Mouse (Mus musculus): ENCODE data around the gene Cd200r4. TPM values are rescaled to one million over a fixed set of nuclear protein-coding genes. Genes with fewer than 3 reads are reported as not detected.

Cd200r4 gene
- not detected in 2 replicates for polyA plus RNA-seq (2015; fragmentation: Nextera tagmentation; extraction: Ambion mirVana)

- ATAC-seq, result no peak
- H3K9me3 ChIP-seq (ENCODE audit: control insufficient read depth, low read length), result no peaks in the 10 kb centered on the region
Observed at GRCm38 (mm10) chr16:44811544-44811943, at the start of gene Cd200r4. TSS of gene Cd200r4 (plus strand) at chr16:44811733.

GRCm38 (mm10) chr16:44761811-44762210 is 49.7 kb upstream of the Cd200r4 start:
- H3K27me3 ChIP-seq (replicated peaks; ENCODE audit: control insufficient read depth, insufficient read depth, low read length), result no peaks in the 10 kb centered on the region
- H3K9ac ChIP-seq (replicated peaks; ENCODE audit: low read depth, low read length), result no peak overlapping the region
- no peak overlapping the region for H3K4me3 ChIP-seq (replicated peaks; ENCODE audit: low read length)
- no peak overlapping the region for H3K4me2 ChIP-seq (ENCODE audit: low read length)
- H3K9me3 ChIP-seq (ENCODE audit: control insufficient read depth, low read length), result no peaks in the 10 kb centered on the region
- no peak for ATAC-seq
- H3K27ac ChIP-seq (ENCODE audit: low read length), result no peak overlapping the region
- WGBS, result 57% methylated on average over 1 of the region's 1 CpGs
- no peaks in the 10 kb centered on the region for H3K36me3 ChIP-seq (ENCODE audit: control insufficient read depth, insufficient read depth)
- no peaks in the 10 kb centered on the region for H3K4me1 ChIP-seq (replicated peaks; ENCODE audit: control insufficient read depth, insufficient read depth, low read length)

More at GRCm38 (mm10) chr16:44811544-44811943, at the start of gene Cd200r4:
- Histone ChIP-seq H3K27me3 (replicated peaks; ENCODE audit: control insufficient read depth, insufficient read depth, low read length) (no peaks in the 10 kb centered on the region), H3K4me2 (ENCODE audit: low read length) (no peak within 1 kb of the TSS), H3K9ac (replicated peaks; ENCODE audit: low read depth, low read length) (no peak within 1 kb of the TSS), H3K4me1 (replicated peaks; ENCODE audit: control insufficient read depth, insufficient read depth, low read length) (no peaks in the 10 kb centered on the region), H3K4me3 (replicated peaks; ENCODE audit: low read length) (no peak within 1 kb of the TSS), H3K36me3 (ENCODE audit: control insufficient read depth, insufficient read depth) (no peaks in the 10 kb centered on the region), H3K27ac (ENCODE audit: low read length) (no peak within 1 kb of the TSS)
- 94% methylated on average over 3 of the region's 3 CpGs for WGBS

- WGBS, result 82% methylated on average over 22 of the region's 22 CpGs
- Histone ChIP-seq H3K9ac (replicated peaks; ENCODE audit: low read depth, low read length) (no peak within 1 kb of the TSS), H3K27me3 (replicated peaks; ENCODE audit: control insufficient read depth, insufficient read depth, low read length) (no peaks in the 10 kb centered on the region), H3K4me1 (replicated peaks; ENCODE audit: control insufficient read depth, insufficient read depth, low read length) (no peaks in the 10 kb centered on the region), H3K36me3 (ENCODE audit: control insufficient read depth, insufficient read depth) (no peaks in the 10 kb centered on the region), H3K9me3 (ENCODE audit: control insufficient read depth, low read length) (no peaks in the 10 kb centered on the region), H3K27ac (ENCODE audit: low read length) (no peak within 1 kb of the TSS), H3K4me2 (ENCODE audit: low read length) (no peak within 1 kb of the TSS), H3K4me3 (replicated peaks; ENCODE audit: low read length) (no peak within 1 kb of the TSS)
- ATAC-seq, result no peak
Observed at GRCm38 (mm10) chr16:44765555-44766319, 45.8 kb upstream of the Cd200r4 start, which contains the start of gene Cd200r1. TSS of gene Cd200r1 (plus strand) at chr16:44765736.

- Histone ChIP-seq H3K4me3 (replicated peaks; ENCODE audit: low read length) (no peak overlapping the region), H3K36me3 (ENCODE audit: control insufficient read depth, insufficient read depth) (no peaks in the 10 kb centered on the region), H3K9ac (replicated peaks; ENCODE audit: low read depth, low read length) (no peak overlapping the region), H3K9me3 (ENCODE audit: control insufficient read depth, low read length) (no peaks in the 10 kb centered on the region), H3K27ac (ENCODE audit: low read length) (no peak overlapping the region), H3K4me2 (ENCODE audit: low read length) (no peak overlapping the region), H3K27me3 (replicated peaks; ENCODE audit: control insufficient read depth, insufficient read depth, low read length) (no peaks in the 10 kb centered on the region), H3K4me1 (replicated peaks; ENCODE audit: control insufficient read depth, insufficient read depth, low read length) (no peaks in the 10 kb centered on the region)
- 85% methylated on average over 9 of the region's 9 CpGs for WGBS
- no peak for ATAC-seq
Observed at GRCm38 (mm10) chr16:44766320-44766892, 45.1 kb upstream of the Cd200r4 start.

GRCm38 (mm10) chr16:44767506-44767905 is 44.0 kb upstream of the Cd200r4 start:
- no peak overlapping the region for H3K4me3 ChIP-seq (replicated peaks; ENCODE audit: low read length)
- no peak for ATAC-seq
- 84% methylated on average over 7 of the region's 7 CpGs for WGBS
- no peak overlapping the region for H3K27ac ChIP-seq (ENCODE audit: low read length)
- H3K4me2 ChIP-seq (ENCODE audit: low read length), result no peak overlapping the region
- H3K9ac ChIP-seq (replicated peaks; ENCODE audit: low read depth, low read length), result no peak overlapping the region
- H3K4me1 ChIP-seq (replicated peaks; ENCODE audit: control insufficient read depth, insufficient read depth, low read length), result no peaks in the 10 kb centered on the region
- H3K27me3 ChIP-seq (replicated peaks; ENCODE audit: control insufficient read depth, insufficient read depth, low read length), result no peaks in the 10 kb centered on the region
- H3K9me3 ChIP-seq (ENCODE audit: control insufficient read depth, low read length), result no peaks in the 10 kb centered on the region
- no peaks in the 10 kb centered on the region for H3K36me3 ChIP-seq (ENCODE audit: control insufficient read depth, insufficient read depth)

- H3K27ac ChIP-seq (ENCODE audit: low read length), result no peak overlapping the region
- H3K36me3 ChIP-seq (ENCODE audit: control insufficient read depth, insufficient read depth), result no peaks in the 10 kb centered on the region
- peak; percentile 55; the same call in 1 of the 2 replicates for ATAC-seq
- H3K4me1 ChIP-seq (replicated peaks; ENCODE audit: control insufficient read depth, insufficient read depth, low read length), result no peaks in the 10 kb centered on the region
- H3K27me3 ChIP-seq (replicated peaks; ENCODE audit: control insufficient read depth, insufficient read depth, low read length), result no peaks in the 10 kb centered on the region
- no peak overlapping the region for H3K4me3 ChIP-seq (replicated peaks; ENCODE audit: low read length)
- H3K9ac ChIP-seq (replicated peaks; ENCODE audit: low read depth, low read length), result no peak overlapping the region
- no peak overlapping the region for H3K4me2 ChIP-seq (ENCODE audit: low read length)
- 47% methylated on average over 2 of the region's 2 CpGs for WGBS
- no peaks in the 10 kb centered on the region for H3K9me3 ChIP-seq (ENCODE audit: control insufficient read depth, low read length)
Observed at GRCm38 (mm10) chr16:44767967-44768366, 43.6 kb upstream of the Cd200r4 start.

GRCm38 (mm10) chr16:44772577-44772976 is 39.0 kb upstream of the Cd200r4 start:
- Histone ChIP-seq H3K4me2 (ENCODE audit: low read length) (no peak overlapping the region), H3K27me3 (replicated peaks; ENCODE audit: control insufficient read depth, insufficient read depth, low read length) (no peaks in the 10 kb centered on the region), H3K9ac (replicated peaks; ENCODE audit: low read depth, low read length) (no peak overlapping the region), H3K27ac (ENCODE audit: low read length) (no peak overlapping the region), H3K9me3 (ENCODE audit: control insufficient read depth, low read length) (no peaks in the 10 kb centered on the region), H3K4me1 (replicated peaks; ENCODE audit: control insufficient read depth, insufficient read depth, low read length) (no peaks in the 10 kb centered on the region), H3K36me3 (ENCODE audit: control insufficient read depth, insufficient read depth) (no peaks in the 10 kb centered on the region), H3K4me3 (replicated peaks; ENCODE audit: low read length) (no peak overlapping the region)
- ATAC-seq, result no peak
- WGBS, result 83% methylated on average over 6 of the region's 6 CpGs

GRCm38 (mm10) chr16:44773673-44774072 is 37.9 kb upstream of the Cd200r4 start:
- H3K36me3 ChIP-seq (ENCODE audit: control insufficient read depth, insufficient read depth), result no peaks in the 10 kb centered on the region
- no peak overlapping the region for H3K27ac ChIP-seq (ENCODE audit: low read length)
- no peak overlapping the region for H3K4me2 ChIP-seq (ENCODE audit: low read length)
- no peak overlapping the region for H3K4me3 ChIP-seq (replicated peaks; ENCODE audit: low read length)
- 92% methylated on average over 3 of the region's 3 CpGs for WGBS
- H3K9me3 ChIP-seq (ENCODE audit: control insufficient read depth, low read length), result no peaks in the 10 kb centered on the region
- ATAC-seq, result no peak
- no peaks in the 10 kb centered on the region for H3K4me1 ChIP-seq (replicated peaks; ENCODE audit: control insufficient read depth, insufficient read depth, low read length)
- H3K9ac ChIP-seq (replicated peaks; ENCODE audit: low read depth, low read length), result no peak overlapping the region
- no peaks in the 10 kb centered on the region for H3K27me3 ChIP-seq (replicated peaks; ENCODE audit: control insufficient read depth, insufficient read depth, low read length)

- Histone ChIP-seq H3K36me3 (ENCODE audit: control insufficient read depth, insufficient read depth) (no peaks in the 10 kb centered on the region), H3K27ac (ENCODE audit: low read length) (no peak overlapping the region), H3K27me3 (replicated peaks; ENCODE audit: control insufficient read depth, insufficient read depth, low read length) (no peaks in the 10 kb centered on the region), H3K9ac (replicated peaks; ENCODE audit: low read depth, low read length) (no peak overlapping the region), H3K9me3 (ENCODE audit: control insufficient read depth, low read length) (no peaks in the 10 kb centered on the region), H3K4me2 (ENCODE audit: low read length) (no peak overlapping the region), H3K4me1 (replicated peaks; ENCODE audit: control insufficient read depth, insufficient read depth, low read length) (no peaks in the 10 kb centered on the region), H3K4me3 (replicated peaks; ENCODE audit: low read length) (no peak overlapping the region)
- 91% methylated on average over 6 of the region's 6 CpGs for WGBS
- ATAC-seq, result no peak
Observed at GRCm38 (mm10) chr16:44774201-44774600, 37.3 kb upstream of the Cd200r4 start.
